Mouse (Mus musculus): ENCODE data around the gene Wdr95. TPM values are rescaled to one million over a fixed set of nuclear protein-coding genes. Genes with fewer than 3 reads are reported as not detected.
"Not testable (repeated sequence)": the region's sequence is repeated elsewhere in the genome, so short reads cannot be mapped to it uniquely, and the experiment has no call there.

Gene Wdr95
- polyA plus RNA-seq, 1 experiment from 2014 or later = 0.08 TPM

- Histone ChIP-seq H3K4me2 (replicated peaks) (no peak overlapping the region), H3K4me3 (no peak overlapping the region), H3K4me1 (peaks cover 56% of the 10 kb centered on the region)
Observed at GRCm38 (mm10) chr5:149523856-149524241, 4.6 kb upstream of the Wdr95 start.

GRCm38 (mm10) chr5:149524242-149524858 is 4.1 kb upstream of the Wdr95 start:
- peaks cover 4% of the 10 kb centered on the region; the same call in 1 of the 2 replicates for H3K27me3 ChIP-seq
- peaks cover 59% of the 10 kb centered on the region for H3K4me1 ChIP-seq
- WGBS = 31% methylated on average over 16 of the region's 16 CpGs
- no peaks in the 10 kb centered on the region for H3K9me3 ChIP-seq
- no peak overlapping the region for H3K4me3 ChIP-seq
- H3K9ac ChIP-seq (replicated peaks) = no peak overlapping the region; the same call in 1 of the 2 replicates
- H3K4me2 ChIP-seq (replicated peaks) = peak overlapping the region; percentile 30
- H3K36me3 ChIP-seq = no peaks in the 10 kb centered on the region
- peak; percentile 63 for ATAC-seq (ENCODE audit: low FRiP score, low read depth)
- H3K27ac ChIP-seq (replicated peaks) = peak overlapping the region; percentile 74

More at GRCm38 (mm10) chr5:149523856-149524241, 4.6 kb upstream of the Wdr95 start:
- H3K27me3 ChIP-seq = peaks cover 4% of the 10 kb centered on the region; the same call in 1 of the 2 replicates
- ATAC-seq (ENCODE audit: low FRiP score, low read depth) = no peak
- H3K9ac ChIP-seq (replicated peaks) = no peak overlapping the region; the same call in 1 of the 2 replicates
- no peaks in the 10 kb centered on the region for H3K36me3 ChIP-seq
- H3K27ac ChIP-seq (replicated peaks) = peak overlapping the region; percentile 74
- H3K9me3 ChIP-seq = no peaks in the 10 kb centered on the region
- WGBS = 67% methylated on average over 6 of the region's 6 CpGs

- 45% methylated on average over 6 of the region's 6 CpGs for WGBS
- Histone ChIP-seq H3K27me3 (peaks cover 7% of the 10 kb centered on the region), H3K36me3 (no peaks in the 10 kb centered on the region), H3K4me1 (peaks cover 63% of the 10 kb centered on the region), H3K27ac (replicated peaks) (peak overlapping the region; percentile 52; the same call in 1 of the 2 replicates), H3K4me2 (replicated peaks) (peak overlapping the region; percentile 30), H3K9ac (replicated peaks) (no peak overlapping the region), H3K4me3 (no peak overlapping the region), H3K9me3 (no peaks in the 10 kb centered on the region)
- no peak for ATAC-seq (ENCODE audit: low FRiP score, low read depth)
Observed at GRCm38 (mm10) chr5:149525055-149525785, 3.3 kb upstream of the Wdr95 start.

GRCm38 (mm10) chr5:149526467-149526951 is 2.0 kb upstream of the Wdr95 start:
- peaks cover 7% of the 10 kb centered on the region for H3K27me3 ChIP-seq
- H3K4me2 ChIP-seq (replicated peaks) = no peak overlapping the region
- no peak overlapping the region for H3K4me3 ChIP-seq
- no peak for ATAC-seq (ENCODE audit: low FRiP score, low read depth)
- H3K27ac ChIP-seq (replicated peaks) = no peak overlapping the region; the same call in 1 of the 2 replicates
- no peak overlapping the region for H3K9ac ChIP-seq (replicated peaks)
- WGBS = 45% methylated on average over 10 of the region's 10 CpGs
- no peaks in the 10 kb centered on the region for H3K9me3 ChIP-seq
- H3K4me1 ChIP-seq = peaks cover 57% of the 10 kb centered on the region
- no peaks in the 10 kb centered on the region for H3K36me3 ChIP-seq

- H3K4me3 ChIP-seq; H3K27me3 ChIP-seq; H3K9ac ChIP-seq (replicated peaks); H3K36me3 ChIP-seq; H3K9me3 ChIP-seq; ATAC-seq (ENCODE audit: low FRiP score, low read depth); H3K4me2 ChIP-seq (replicated peaks): not testable (repeated sequence)
- H3K27ac ChIP-seq (replicated peaks) = peak overlapping the region; percentile 75; the same call in 1 of the 2 replicates
- H3K4me1 ChIP-seq = peaks cover 54% of the 10 kb centered on the region
- 85% methylated on average over 4 of the region's 4 CpGs for WGBS
Observed at GRCm38 (mm10) chr5:149527292-149527691, 1.2 kb upstream of the Wdr95 start.

GRCm38 (mm10) chr5:149533847-149534246 is 5.4 kb downstream of the Wdr95 start:
- peaks cover 26% of the 10 kb centered on the region for H3K4me1 ChIP-seq
- no peaks in the 10 kb centered on the region for H3K36me3 ChIP-seq
- H3K27me3 ChIP-seq = peaks cover 3% of the 10 kb centered on the region; the same call in 1 of the 2 replicates
- ATAC-seq (ENCODE audit: low FRiP score, low read depth) = no peak
- no peak overlapping the region for H3K27ac ChIP-seq (replicated peaks)
- H3K4me2 ChIP-seq (replicated peaks) = no peak overlapping the region
- no peak overlapping the region for H3K4me3 ChIP-seq
- 88% methylated on average over 2 of the region's 2 CpGs for WGBS
- no peak overlapping the region for H3K9ac ChIP-seq (replicated peaks)
- H3K9me3 ChIP-seq = no peaks in the 10 kb centered on the region

- no peak for ATAC-seq (ENCODE audit: low FRiP score, low read depth)
- no peak overlapping the region for H3K9ac ChIP-seq (replicated peaks)
- WGBS = 76% methylated on average over 9 of the region's 9 CpGs
- H3K27ac ChIP-seq (replicated peaks) = no peak overlapping the region
- no peak overlapping the region for H3K4me2 ChIP-seq (replicated peaks)
- peaks cover 19% of the 10 kb centered on the region for H3K4me1 ChIP-seq
- no peak overlapping the region for H3K4me3 ChIP-seq
- no peaks in the 10 kb centered on the region for H3K27me3 ChIP-seq
- no peaks in the 10 kb centered on the region for H3K36me3 ChIP-seq
- no peaks in the 10 kb centered on the region for H3K9me3 ChIP-seq
Observed at GRCm38 (mm10) chr5:149536005-149536404, 7.5 kb downstream of the Wdr95 start.

- H3K4me2 ChIP-seq (replicated peaks) = no peak overlapping the region
- H3K4me1 ChIP-seq = peaks cover 19% of the 10 kb centered on the region
- H3K9ac ChIP-seq (replicated peaks) = no peak overlapping the region
- 56% methylated on average over 16 of the region's 16 CpGs for WGBS
- H3K27me3 ChIP-seq = no peaks in the 10 kb centered on the region; the same call in 1 of the 2 replicates
- no peaks in the 10 kb centered on the region for H3K9me3 ChIP-seq
- peak; percentile 66 for ATAC-seq (ENCODE audit: low FRiP score, low read depth)
- H3K36me3 ChIP-seq = no peaks in the 10 kb centered on the region
- no peak overlapping the region for H3K4me3 ChIP-seq
- H3K27ac ChIP-seq (replicated peaks) = no peak overlapping the region
Observed at GRCm38 (mm10) chr5:149537796-149538511, 9.5 kb downstream of the Wdr95 start.

GRCm38 (mm10) chr5:149538531-149538930 is 10.1 kb downstream of the Wdr95 start:
- Histone ChIP-seq H3K9ac (replicated peaks) (no peak overlapping the region), H3K36me3 (no peaks in the 10 kb centered on the region), H3K27me3 (no peaks in the 10 kb centered on the region; the same call in 1 of the 2 replicates), H3K4me2 (replicated peaks) (no peak overlapping the region), H3K27ac (replicated peaks) (no peak overlapping the region), H3K4me3 (no peak overlapping the region), H3K9me3 (no peaks in the 10 kb centered on the region), H3K4me1 (peaks cover 19% of the 10 kb centered on the region)
- ATAC-seq (ENCODE audit: low FRiP score, low read depth) = no peak
- 84% methylated on average over 8 of the region's 8 CpGs for WGBS

GRCm38 (mm10) chr5:149539051-149539450 is 10.6 kb downstream of the Wdr95 start:
- H3K27ac ChIP-seq (replicated peaks) = no peak overlapping the region
- ATAC-seq (ENCODE audit: low FRiP score, low read depth) = no peak
- H3K27me3 ChIP-seq = no peaks in the 10 kb centered on the region; the same call in 1 of the 2 replicates
- 86% methylated on average over 4 of the region's 4 CpGs for WGBS
- H3K4me1 ChIP-seq = peaks cover 19% of the 10 kb centered on the region
- H3K4me3 ChIP-seq = no peak overlapping the region
- H3K4me2 ChIP-seq (replicated peaks) = no peak overlapping the region
- H3K9ac ChIP-seq (replicated peaks) = no peak overlapping the region
- H3K36me3 ChIP-seq = no peaks in the 10 kb centered on the region
- no peaks in the 10 kb centered on the region for H3K9me3 ChIP-seq

GRCm38 (mm10) chr5:149551179-149551578 is 22.7 kb downstream of the Wdr95 start:
- ATAC-seq (ENCODE audit: low FRiP score, low read depth) = no peak
- Histone ChIP-seq H3K4me3 (no peak overlapping the region), H3K27ac (replicated peaks) (no peak overlapping the region), H3K4me2 (replicated peaks) (no peak overlapping the region), H3K27me3 (no peaks in the 10 kb centered on the region), H3K9ac (replicated peaks) (no peak overlapping the region), H3K9me3 (no peaks in the 10 kb centered on the region), H3K4me1 (no peaks in the 10 kb centered on the region; the same call in 1 of the 2 replicates), H3K36me3 (no peaks in the 10 kb centered on the region)
- 82% methylated on average over 6 of the region's 10 CpGs for WGBS

All from midbrain, embryonic 12.5 days (tissue).